Mouse (Mus musculus) heart, embryonic 12.5 days (tissue): ENCODE results near the gene Aifm2. TPM values are rescaled to one million over a fixed set of nuclear protein-coding genes. Genes with fewer than 3 reads are reported as not detected.

Source experiments
- microRNA-seq: library from miRNA; unstranded; fragments of <30 nt; microRNA quantifications from one replicate; pipeline ENCODE4, GENCODE M21; 2017
- polyA plus RNA-seq: library from polyadenylated mRNA; unstranded; fragments of >200 nt; fragmentation: Nextera tagmentation; extraction: Ambion mirVana; gene quantifications from 2 replicates; pipeline ENCODE4 v1.2.1, GENCODE M21; 2016

Aifm2 gene
- polyA plus RNA-seq, 1 experiment from 2014 or later = 20.8 TPM

Small RNA genes lying within 50 kb of the gene (microRNA-seq; reads per million reads assigned to microRNA genes)
- gene Mir5108 = not detected

Other genes with a start within 250 kb of the Aifm2 start
- gene Lrrc20, start 239.5 kb upstream of the Aifm2 start, polyA plus RNA-seq = 12.6 and 13.3 TPM in 2 replicates
- 0.05 and 0.06 TPM in 2 replicates for gene Npffr1, start 119.8 kb upstream of the Aifm2 start, polyA plus RNA-seq
- 130 and 132 TPM in 2 replicates for gene Ppa1, start 66.7 kb upstream of the Aifm2 start, polyA plus RNA-seq
- 172 and 179 TPM in 2 replicates for gene Sar1a, start 35.0 kb upstream of the Aifm2 start, polyA plus RNA-seq
- gene Tysnd1, start 19.7 kb upstream of the Aifm2 start, polyA plus RNA-seq = 31.0 and 32.1 TPM in 2 replicates
- gene H2afy2, start 68.9 kb downstream of the Aifm2 start, polyA plus RNA-seq = 72.7 and 76.0 TPM in 2 replicates